Mouse (Mus musculus): ENCODE measurements around the gene Aes. TPM values are rescaled to one million over a fixed set of nuclear protein-coding genes. Genes with fewer than 3 reads are reported as not detected.
A peak's percentile ranks its signal among the peaks of the same experiment; 100 is the strongest.

Gene Aes
- polyA plus RNA-seq, 1 experiment from 2014 or later = 429 TPM

- Histone ChIP-seq H3K4me1 (replicated peaks; ENCODE audit: control insufficient read depth, insufficient read depth) (no peaks in the 10 kb centered on the region), H3K9ac (ENCODE audit: low read length) (no peak overlapping the region), H3K9me3 (ENCODE audit: control insufficient read depth, low read length) (no peaks in the 10 kb centered on the region), H3K27ac (replicated peaks) (no peak overlapping the region), H3K4me3 (ENCODE audit: low read depth, low read length) (no peak overlapping the region), H3K36me3 (ENCODE audit: control insufficient read depth, insufficient read depth, low read length) (peaks cover 4% of the 10 kb centered on the region), H3K4me2 (replicated peaks; ENCODE audit: low read depth) (no peak overlapping the region), H3K27me3 (ENCODE audit: control insufficient read depth, insufficient read depth, low read length) (no peaks in the 10 kb centered on the region)
- ATAC-seq (ENCODE audit: low FRiP score, low TSS enrichment) (peak; percentile 26; the same call in 1 of the 2 replicates), DNase-seq (ENCODE audit: low spot score) (peak; percentile 51)
- WGBS = 49% methylated on average over 16 of the region's 16 CpGs
- no peak for TF ChIP-seq CTCF (IDR thresholded peaks at IDR 0.05; ENCODE audit: low read depth)
Observed at GRCm38 (mm10) chr10:81534826-81535225, 24.5 kb upstream of the Aes start.

GRCm38 (mm10) chr10:81536734-81537133 lies 22.6 kb upstream of the Aes start:
- no peak for ATAC-seq (ENCODE audit: low FRiP score, low TSS enrichment)
- H3K9me3 ChIP-seq (ENCODE audit: control insufficient read depth, low read length) = no peaks in the 10 kb centered on the region
- 78% methylated on average over 6 of the region's 6 CpGs for WGBS
- no peaks in the 10 kb centered on the region for H3K27me3 ChIP-seq (ENCODE audit: control insufficient read depth, insufficient read depth, low read length)
- H3K36me3 ChIP-seq (ENCODE audit: control insufficient read depth, insufficient read depth, low read length) = no peaks in the 10 kb centered on the region; the same call in 1 of the 2 replicates
- no peak overlapping the region for H3K27ac ChIP-seq (replicated peaks)
- DNase-seq (ENCODE audit: low spot score) = no peak
- peak; percentile 65 for TF ChIP-seq CTCF (IDR thresholded peaks at IDR 0.05; ENCODE audit: low read depth)
- TF ChIP-seq EP300 (optimal IDR thresholded peaks at IDR 0.05) = no peak
- no peak overlapping the region for H3K9ac ChIP-seq (ENCODE audit: low read length)
- H3K4me1 ChIP-seq (replicated peaks; ENCODE audit: control insufficient read depth, insufficient read depth) = no peaks in the 10 kb centered on the region
- H3K4me3 ChIP-seq (ENCODE audit: low read depth, low read length) = no peak overlapping the region
- H3K4me2 ChIP-seq (replicated peaks; ENCODE audit: low read depth) = no peak overlapping the region

GRCm38 (mm10) chr10:81537429-81537828 lies 21.9 kb upstream of the Aes start:
- Histone ChIP-seq H3K27ac (replicated peaks) (no peak overlapping the region), H3K4me1 (replicated peaks; ENCODE audit: control insufficient read depth, insufficient read depth) (no peaks in the 10 kb centered on the region), H3K4me3 (ENCODE audit: low read depth, low read length) (no peak overlapping the region), H3K4me2 (replicated peaks; ENCODE audit: low read depth) (no peak overlapping the region), H3K9ac (ENCODE audit: low read length) (no peak overlapping the region), H3K27me3 (ENCODE audit: control insufficient read depth, insufficient read depth, low read length) (no peaks in the 10 kb centered on the region), H3K36me3 (ENCODE audit: control insufficient read depth, insufficient read depth, low read length) (no peaks in the 10 kb centered on the region; the same call in 1 of the 2 replicates), H3K9me3 (ENCODE audit: control insufficient read depth, low read length) (no peaks in the 10 kb centered on the region)
- ATAC-seq (ENCODE audit: low FRiP score, low TSS enrichment) (no peak), DNase-seq (ENCODE audit: low spot score) (no peak)
- TF ChIP-seq EP300 (optimal IDR thresholded peaks at IDR 0.05) = no peak
- no peak for TF ChIP-seq CTCF (IDR thresholded peaks at IDR 0.05; ENCODE audit: low read depth)
- 72% methylated on average over 2 of the region's 2 CpGs for WGBS

- Histone ChIP-seq H3K36me3 (ENCODE audit: control insufficient read depth, insufficient read depth, low read length) (no peaks in the 10 kb centered on the region), H3K27me3 (ENCODE audit: control insufficient read depth, insufficient read depth, low read length) (no peaks in the 10 kb centered on the region), H3K9me3 (ENCODE audit: control insufficient read depth, low read length) (no peaks in the 10 kb centered on the region), H3K27ac (replicated peaks) (no peak overlapping the region), H3K4me3 (ENCODE audit: low read depth, low read length) (no peak overlapping the region), H3K9ac (ENCODE audit: low read length) (no peak overlapping the region), H3K4me1 (replicated peaks; ENCODE audit: control insufficient read depth, insufficient read depth) (peaks cover 2% of the 10 kb centered on the region; the same call in 1 of the 2 replicates), H3K4me2 (replicated peaks; ENCODE audit: low read depth) (no peak overlapping the region)
- no peak for TF ChIP-seq EP300 (optimal IDR thresholded peaks at IDR 0.05)
- TF ChIP-seq CTCF (IDR thresholded peaks at IDR 0.05; ENCODE audit: low read depth) = no peak
- WGBS = 81% methylated on average over 3 of the region's 3 CpGs
- DNase-seq (ENCODE audit: low spot score) (no peak), ATAC-seq (ENCODE audit: low FRiP score, low TSS enrichment) (no peak)
Observed at GRCm38 (mm10) chr10:81538321-81539048, 20.8 kb upstream of the Aes start.

- H3K36me3 ChIP-seq (ENCODE audit: control insufficient read depth, insufficient read depth, low read length) = no peaks in the 10 kb centered on the region
- no peak for DNase-seq (ENCODE audit: low spot score)
- H3K27ac ChIP-seq (replicated peaks) = peak overlapping the region; percentile 79
- 61% methylated on average over 5 of the region's 5 CpGs for WGBS
- no peak for ATAC-seq (ENCODE audit: low FRiP score, low TSS enrichment)
- H3K4me3 ChIP-seq (ENCODE audit: low read depth, low read length) = no peak overlapping the region
- TF ChIP-seq CTCF (IDR thresholded peaks at IDR 0.05; ENCODE audit: low read depth) (no peak), EP300 (optimal IDR thresholded peaks at IDR 0.05) (no peak)
- H3K4me1 ChIP-seq (replicated peaks; ENCODE audit: control insufficient read depth, insufficient read depth) = peaks cover 2% of the 10 kb centered on the region; the same call in 1 of the 2 replicates
- peak overlapping the region; percentile 88; the same call in 1 of the 2 replicates for H3K9ac ChIP-seq (ENCODE audit: low read length)
- H3K4me2 ChIP-seq (replicated peaks; ENCODE audit: low read depth) = peak overlapping the region; percentile 98; the same call in 1 of the 2 replicates
- no peaks in the 10 kb centered on the region for H3K27me3 ChIP-seq (ENCODE audit: control insufficient read depth, insufficient read depth, low read length)
- H3K9me3 ChIP-seq (ENCODE audit: control insufficient read depth, low read length) = no peaks in the 10 kb centered on the region
Observed at GRCm38 (mm10) chr10:81541363-81541762, 17.9 kb upstream of the Aes start.

- H3K4me2 ChIP-seq (replicated peaks; ENCODE audit: low read depth) = peak overlapping the region; percentile 98
- DNase-seq (ENCODE audit: low spot score) = peak; percentile 71
- H3K36me3 ChIP-seq (ENCODE audit: control insufficient read depth, insufficient read depth, low read length) = no peaks in the 10 kb centered on the region
- TF ChIP-seq CTCF (IDR thresholded peaks at IDR 0.05; ENCODE audit: low read depth) (no peak), EP300 (optimal IDR thresholded peaks at IDR 0.05) (no peak)
- no peak for ATAC-seq (ENCODE audit: low FRiP score, low TSS enrichment)
- H3K4me3 ChIP-seq (ENCODE audit: low read depth, low read length) = no peak overlapping the region
- H3K4me1 ChIP-seq (replicated peaks; ENCODE audit: control insufficient read depth, insufficient read depth) = peaks cover 2% of the 10 kb centered on the region; the same call in 1 of the 2 replicates
- H3K27me3 ChIP-seq (ENCODE audit: control insufficient read depth, insufficient read depth, low read length) = no peaks in the 10 kb centered on the region
- H3K9ac ChIP-seq (ENCODE audit: low read length) = peak overlapping the region; percentile 88
- peak overlapping the region; percentile 79 for H3K27ac ChIP-seq (replicated peaks)
- no peaks in the 10 kb centered on the region for H3K9me3 ChIP-seq (ENCODE audit: control insufficient read depth, low read length)
- WGBS = 45% methylated on average over 10 of the region's 10 CpGs
Observed at GRCm38 (mm10) chr10:81541803-81542202, 17.5 kb upstream of the Aes start.
